Mouse (Mus musculus) liver, postnatal 0 days (tissue): Measurements from ENCODE around the gene B3galt4. TPM values are rescaled to one million over a fixed set of nuclear protein-coding genes. Genes with fewer than 3 reads are reported as not detected.

ENCODE experiments used
- ATAC-seq: fragments of 200-750 bp; cut with Nextera tagmentation; 2 replicates; pipeline ENCODE4 v1.8.0; 2017; ENCODE audit warnings: mild to moderate bottlenecking, moderate library complexity
- DNase-seq: peaks from one replicate; pipeline ENCODE4 v3.0.0-alpha.2; 2016
- H3K27ac ChIP-seq: fragments of 300-500 bp; sonication (generic); 2 replicates; pipeline ENCODE4 v1.5.1; 2014; ENCODE audit warnings: antibody characterized with exemption, moderate library complexity, mild to moderate bottlenecking, low read depth
- H3K27me3 ChIP-seq: fragments of 300-500 bp; sonication (generic); 2 replicates; pipeline ENCODE4 v1.6.1; 2014; ENCODE audit warnings: low read length, control low read depth, mixed read lengths; ENCODE audit not compliant: insufficient read depth
- H3K36me3 ChIP-seq: fragments of 300-500 bp; sonication (generic); replicated peaks from 2 replicates; pipeline ENCODE4 v1.6.1; 2014; ENCODE audit warnings: mild to moderate bottlenecking, control low read depth, low read length, moderate library complexity, mixed read lengths; ENCODE audit not compliant: insufficient read depth
- H3K4me1 ChIP-seq: fragments of 300-500 bp; sonication (generic); 2 replicates; pipeline ENCODE4 v1.6.1; 2014; ENCODE audit warnings: antibody characterized with exemption, mild to moderate bottlenecking, control low read depth; ENCODE audit not compliant: insufficient read depth
- H3K4me2 ChIP-seq: fragments of 300-500 bp; sonication (generic); 2 replicates; pipeline ENCODE4 v1.6.1; 2014; ENCODE audit warnings: low read depth, mild to moderate bottlenecking, low read length, moderate library complexity, mixed read lengths
- H3K4me3 ChIP-seq: fragments of 300-500 bp; sonication (generic); 2 replicates; pipeline ENCODE4 v1.5.1; 2014; ENCODE audit warnings: low read depth, low read length
- H3K9ac ChIP-seq: fragments of 300-500 bp; sonication (generic); replicated peaks from 2 replicates; pipeline ENCODE4 v1.6.1; 2014; ENCODE audit warnings: mild to moderate bottlenecking, moderate library complexity
- H3K9me3 ChIP-seq: fragments of 300-500 bp; sonication (generic); 2 replicates; pipeline ENCODE4 v1.6.1; 2016; ENCODE audit warnings: mild to moderate bottlenecking, control low read depth, low read length, mixed read lengths
- CTCF ChIP-seq: sonication (generic); IDR thresholded peaks from 2 replicates; pipeline ENCODE4 v1.5.1; 2016; ENCODE audit warnings: antibody characterized with exemption, low read depth
- EP300 ChIP-seq: IDR thresholded peaks from 2 replicates; pipeline ENCODE4 v1.6.1; 2016; ENCODE audit warnings: antibody characterized with exemption, low read depth, mild to moderate bottlenecking
- WGBS: fragments of 180-500 bp; shearing (Covaris S2); extraction: QIAGEN DNeasy Blood & Tissue Kit; methylation state at CpG from one replicate; pipeline ENCODE4 v1.1.7; 2014; ENCODE audit not compliant: insufficient replicate concordance; 5-methylcytosine and 5-hydroxymethylcytosine counted together
- polyA plus RNA-seq: library from polyadenylated mRNA; unstranded; fragments of >200 nt; fragmentation: Nextera tagmentation; extraction: Ambion mirVana; gene quantifications from 2 replicates; pipeline ENCODE4 v1.2.1, GENCODE M21; 2015

B3galt4 gene
- polyA plus RNA-seq, 1 experiment from 2014 or later, result 2.2 TPM

GRCm38 (mm10) chr17:33980181-33981035 lies 29.1 kb upstream of the B3galt4 start:
- Histone ChIP-seq H3K27me3 (peaks cover 7% of the 10 kb centered on the region; the same call in 1 of the 2 replicates), H3K27ac (peak overlapping the region; percentile 91), H3K4me3 (no peak overlapping the region), H3K9me3 (no peaks in the 10 kb centered on the region), H3K9ac (no peak overlapping the region), H3K4me2 (peak overlapping the region; percentile 74; the same call in 1 of the 2 replicates), H3K4me1 (peaks cover 26% of the 10 kb centered on the region), H3K36me3 (no peaks in the 10 kb centered on the region)
- TF ChIP-seq CTCF (no peak), EP300 (no peak)
- WGBS, result 72% methylated on average over 19 of the region's 19 CpGs
- ATAC-seq (no peak), DNase-seq (no peak)

GRCm38 (mm10) chr17:33979512-33980050 lies 28.3 kb upstream of the B3galt4 start:
- WGBS, result 50% methylated on average over 6 of the region's 6 CpGs
- peak overlapping the region; percentile 90; the same call in 1 of the 2 replicates for H3K4me2 ChIP-seq
- H3K36me3 ChIP-seq, result no peaks in the 10 kb centered on the region
- no peak overlapping the region for H3K4me3 ChIP-seq
- H3K9me3 ChIP-seq, result no peaks in the 10 kb centered on the region
- peaks cover 7% of the 10 kb centered on the region; the same call in 1 of the 2 replicates for H3K27me3 ChIP-seq
- peak overlapping the region; percentile 91 for H3K27ac ChIP-seq
- DNase-seq (no peak), ATAC-seq (peak; percentile 8; the same call in 1 of the 2 replicates)
- peaks cover 26% of the 10 kb centered on the region for H3K4me1 ChIP-seq
- peak overlapping the region; percentile 68; the same call in 1 of the 2 replicates for H3K9ac ChIP-seq
- TF ChIP-seq EP300, result no peak
- no peak for TF ChIP-seq CTCF

- Histone ChIP-seq H3K27ac (peak overlapping the region; percentile 91), H3K36me3 (no peaks in the 10 kb centered on the region), H3K4me1 (peaks cover 26% of the 10 kb centered on the region), H3K9me3 (no peaks in the 10 kb centered on the region), H3K9ac (peak overlapping the region; percentile 68), H3K4me3 (peak overlapping the region; percentile 68), H3K4me2 (peak overlapping the region; percentile 90), H3K27me3 (peaks cover 7% of the 10 kb centered on the region; the same call in 1 of the 2 replicates)
- ATAC-seq (peak; percentile 89), DNase-seq (peak; percentile 89)
- TF ChIP-seq CTCF, result no peak
- TF ChIP-seq EP300, result peak; percentile 62
- under 1% methylated on average over 16 of the region's 17 CpGs for WGBS
Observed at GRCm38 (mm10) chr17:33978631-33979031, 27.3 kb upstream of the B3galt4 start.

GRCm38 (mm10) chr17:33977861-33978557 lies 26.7 kb upstream of the B3galt4 start:
- Histone ChIP-seq H3K9me3 (no peaks in the 10 kb centered on the region), H3K4me3 (peak overlapping the region; percentile 68), H3K4me2 (peak overlapping the region; percentile 90), H3K27ac (peak overlapping the region; percentile 91), H3K4me1 (peaks cover 26% of the 10 kb centered on the region), H3K27me3 (peaks cover 7% of the 10 kb centered on the region; the same call in 1 of the 2 replicates), H3K36me3 (no peaks in the 10 kb centered on the region), H3K9ac (peak overlapping the region; percentile 68)
- TF ChIP-seq EP300 (no peak), CTCF (no peak)
- DNase-seq (no peak), ATAC-seq (peak; percentile 3)
- 3% methylated on average over 57 of the region's 57 CpGs for WGBS

- H3K4me3 ChIP-seq, result no peak overlapping the region
- no peaks in the 10 kb centered on the region for H3K36me3 ChIP-seq
- no peak overlapping the region for H3K4me2 ChIP-seq
- WGBS, result 61% methylated on average over 3 of the region's 3 CpGs
- no peak for DNase-seq
- TF ChIP-seq EP300, result peak; percentile 50
- no peak for TF ChIP-seq CTCF
- peaks cover 7% of the 10 kb centered on the region; the same call in 1 of the 2 replicates for H3K9me3 ChIP-seq
- H3K27me3 ChIP-seq, result peaks cover 7% of the 10 kb centered on the region; the same call in 1 of the 2 replicates
- no peak overlapping the region for H3K9ac ChIP-seq
- no peak overlapping the region for H3K27ac ChIP-seq
- peaks cover 7% of the 10 kb centered on the region; the same call in 1 of the 2 replicates for H3K4me1 ChIP-seq
- ATAC-seq, result no peak
Observed at GRCm38 (mm10) chr17:33973572-33973971, 22.3 kb upstream of the B3galt4 start.
